Mouse (Mus musculus): Measurements from ENCODE around the gene Nenf. TPM values are rescaled to one million over a fixed set of nuclear protein-coding genes. Genes with fewer than 3 reads are reported as not detected.

Gene Nenf
- total RNA-seq, 2 experiments from 2014 or later, result 76.1 to 80.3 TPM

Other genes with a start within 250 kb of the Nenf start
- 1 to 10 TPM; 3.0 TPM for gene Batf3, start 220.3 kb downstream of the Nenf start, total RNA-seq (2021)
- not detected for gene Fam71a, start 153.4 kb downstream of the Nenf start, total RNA-seq (2021)
- gene Atf3, start 100.2 kb downstream of the Nenf start, total RNA-seq (2021), result 1 to 10 TPM in 1 of 2 experiments, under 1 TPM in 1; 0.91 to 3.1 TPM
- gene Tmem206, start 7.7 kb upstream of the Nenf start, total RNA-seq (2021), result 10 to 100 TPM in 1 of 2 experiments, 1 to 10 TPM in 1; 8.2 to 10.4 TPM
- gene Ppp2r5a, start 85.1 kb upstream of the Nenf start, total RNA-seq (2021), result 10 to 100 TPM; 89.2 to 94.1 TPM